Mouse (Mus musculus) stomach, embryonic 14.5 days (tissue): ENCODE results near the gene Pla2g16. TPM values are rescaled to one million over a fixed set of nuclear protein-coding genes. Genes with fewer than 3 reads are reported as not detected.

Source experiments
- ATAC-seq: fragments of 200-750 bp; cut with Nextera tagmentation; 2 replicates; pipeline ENCODE4 v1.8.0; 2017; ENCODE audit warnings: low read depth, moderate TSS enrichment; ENCODE audit not compliant: insufficient number of reproducible peaks, insufficient read depth, low FRiP score
- H3K27ac ChIP-seq: fragments of 300-500 bp; sonication (generic); 2 replicates; pipeline ENCODE4 v1.5.1; 2014; ENCODE audit warnings: mild to moderate bottlenecking, low read length, moderate library complexity, mixed read lengths
- H3K27me3 ChIP-seq: fragments of 300-500 bp; sonication (generic); 2 replicates; pipeline ENCODE4 v1.6.1; 2014; ENCODE audit warnings: low read length, control low read depth, mixed read lengths; ENCODE audit not compliant: control insufficient read depth, insufficient read depth
- H3K36me3 ChIP-seq: fragments of 300-500 bp; sonication (generic); 2 replicates; pipeline ENCODE4 v1.6.1; 2014; ENCODE audit warnings: mild to moderate bottlenecking, control low read depth, low read length, moderate library complexity, mixed read lengths; ENCODE audit not compliant: control insufficient read depth, insufficient read depth
- H3K4me1 ChIP-seq: fragments of 300-500 bp; sonication (generic); 2 replicates; pipeline ENCODE4 v1.6.1; 2014; ENCODE audit warnings: low read length, control low read depth, mixed read lengths; ENCODE audit not compliant: control insufficient read depth, insufficient read depth
- H3K4me2 ChIP-seq: fragments of 300-500 bp; sonication (generic); replicated peaks from 2 replicates; pipeline ENCODE4 v1.6.1; 2014; ENCODE audit warnings: low read depth, low read length, control low read depth
- H3K4me3 ChIP-seq: fragments of 300-500 bp; sonication (generic); 2 replicates; pipeline ENCODE4 v1.5.1; 2014; ENCODE audit warnings: low read depth, low read length, control low read depth
- H3K9ac ChIP-seq: fragments of 300-500 bp; sonication (generic); replicated peaks from 2 replicates; pipeline ENCODE4 v1.6.1; 2014; ENCODE audit warnings: low read depth, mild to moderate bottlenecking, control low read depth, low read length, moderate library complexity, mixed read lengths
- H3K9me3 ChIP-seq: fragments of 300-500 bp; sonication (generic); 2 replicates; pipeline ENCODE4 v1.6.1; 2016; ENCODE audit warnings: low read depth, low read length, control low read depth; ENCODE audit not compliant: control insufficient read depth
- WGBS: fragments of 180-500 bp; shearing (Covaris S2); extraction: QIAGEN DNeasy Blood & Tissue Kit; methylation state at CpG from one replicate; pipeline ENCODE4 v1.1.7; 2014; 5-methylcytosine and 5-hydroxymethylcytosine counted together
- polyA plus RNA-seq: library from polyadenylated mRNA; unstranded; fragments of >200 nt; fragmentation: Nextera tagmentation; extraction: Ambion mirVana; gene quantifications from 2 replicates; pipeline ENCODE4 v1.2.1, GENCODE M21; 2014

The Pla2g16 gene
- polyA plus RNA-seq, 1 experiment from 2014 or later: 8.1 TPM

GRCm38 (mm10) chr19:7568364-7568763, 11.1 kb downstream of the Pla2g16 start:
- Histone ChIP-seq H3K9ac (no peak overlapping the region), H3K36me3 (no peaks in the 10 kb centered on the region), H3K27ac (no peak overlapping the region), H3K4me3 (no peak overlapping the region), H3K27me3 (no peaks in the 10 kb centered on the region), H3K9me3 (no peaks in the 10 kb centered on the region), H3K4me1 (no peaks in the 10 kb centered on the region), H3K4me2 (no peak overlapping the region)
- WGBS: 47% methylated on average over 3 of the region's 3 CpGs
- no peak for ATAC-seq

GRCm38 (mm10) chr19:7569650-7570049, 12.4 kb downstream of the Pla2g16 start:
- Histone ChIP-seq H3K9ac (no peak overlapping the region), H3K4me1 (no peaks in the 10 kb centered on the region), H3K4me3 (no peak overlapping the region), H3K9me3 (no peaks in the 10 kb centered on the region), H3K36me3 (no peaks in the 10 kb centered on the region), H3K4me2 (no peak overlapping the region), H3K27me3 (no peaks in the 10 kb centered on the region), H3K27ac (no peak overlapping the region)
- ATAC-seq: no peak
- WGBS: 82% methylated on average over 5 of the region's 5 CpGs

- no peak for ATAC-seq
- whole genome bisulfite sequencing: 77% methylated on average over 1 of the region's 1 CpGs
- Histone ChIP-seq H3K36me3 (no peaks in the 10 kb centered on the region), H3K4me1 (no peaks in the 10 kb centered on the region), H3K9me3 (no peaks in the 10 kb centered on the region), H3K9ac (no peak overlapping the region), H3K4me2 (no peak overlapping the region), H3K27me3 (no peaks in the 10 kb centered on the region), H3K4me3 (no peak overlapping the region), H3K27ac (no peak overlapping the region)
Measured at GRCm38 (mm10) chr19:7576180-7576579, 18.9 kb downstream of the Pla2g16 start.

- H3K36me3 ChIP-seq: no peaks in the 10 kb centered on the region
- H3K27me3 ChIP-seq: no peaks in the 10 kb centered on the region
- 78% methylated on average over 3 of the region's 3 CpGs for WGBS
- no peak overlapping the region for H3K9ac ChIP-seq
- no peak overlapping the region for H3K4me3 ChIP-seq
- H3K9me3 ChIP-seq: no peaks in the 10 kb centered on the region
- no peak overlapping the region for H3K27ac ChIP-seq
- no peak for ATAC-seq
- H3K4me2 ChIP-seq: no peak overlapping the region
- no peaks in the 10 kb centered on the region for H3K4me1 ChIP-seq
Measured at GRCm38 (mm10) chr19:7577710-7578109, 20.5 kb downstream of the Pla2g16 start.

GRCm38 (mm10) chr19:7581042-7581441, 23.8 kb downstream of the Pla2g16 start:
- H3K4me1 ChIP-seq: no peaks in the 10 kb centered on the region
- no peaks in the 10 kb centered on the region for H3K36me3 ChIP-seq
- no peak overlapping the region for H3K4me3 ChIP-seq
- H3K9ac ChIP-seq: no peak overlapping the region
- H3K27me3 ChIP-seq: no peaks in the 10 kb centered on the region
- no peak overlapping the region for H3K4me2 ChIP-seq
- peak; percentile 87 for ATAC-seq
- no peaks in the 10 kb centered on the region for H3K9me3 ChIP-seq
- 39% methylated on average over 5 of the region's 5 CpGs for WGBS
- H3K27ac ChIP-seq: no peak overlapping the region

GRCm38 (mm10) chr19:7583101-7583500, 25.8 kb downstream of the Pla2g16 start:
- no peak for ATAC-seq
- Histone ChIP-seq H3K9me3 (no peaks in the 10 kb centered on the region), H3K9ac (no peak overlapping the region), H3K27me3 (no peaks in the 10 kb centered on the region), H3K4me1 (no peaks in the 10 kb centered on the region), H3K4me2 (no peak overlapping the region), H3K27ac (no peak overlapping the region), H3K36me3 (no peaks in the 10 kb centered on the region), H3K4me3 (no peak overlapping the region)
- WGBS: 58% methylated on average over 7 of the region's 7 CpGs

GRCm38 (mm10) chr19:7583599-7583998, 26.3 kb downstream of the Pla2g16 start:
- WGBS: 61% methylated on average over 3 of the region's 3 CpGs
- no peak for ATAC-seq

GRCm38 (mm10) chr19:7585279-7585678, 28.0 kb downstream of the Pla2g16 start:
- H3K4me3 ChIP-seq: no peak overlapping the region
- no peak for ATAC-seq
- H3K4me1 ChIP-seq: no peaks in the 10 kb centered on the region
- H3K27me3 ChIP-seq: no peaks in the 10 kb centered on the region
- no peaks in the 10 kb centered on the region for H3K36me3 ChIP-seq
- WGBS: 89% methylated on average over 8 of the region's 8 CpGs
- no peak overlapping the region for H3K9ac ChIP-seq
- no peak overlapping the region for H3K27ac ChIP-seq
- no peaks in the 10 kb centered on the region for H3K9me3 ChIP-seq
- H3K4me2 ChIP-seq: no peak overlapping the region

More at GRCm38 (mm10) chr19:7583599-7583998, 26.3 kb downstream of the Pla2g16 start:
- Histone ChIP-seq H3K27ac (no peak overlapping the region), H3K4me1 (no peaks in the 10 kb centered on the region), H3K36me3 (no peaks in the 10 kb centered on the region), H3K4me2 (no peak overlapping the region), H3K4me3 (no peak overlapping the region), H3K9me3 (no peaks in the 10 kb centered on the region), H3K27me3 (no peaks in the 10 kb centered on the region), H3K9ac (no peak overlapping the region)

- H3K4me1 ChIP-seq: no peaks in the 10 kb centered on the region
- 92% methylated on average over 6 of the region's 6 CpGs for WGBS
- H3K4me2 ChIP-seq: no peak overlapping the region
- no peak for ATAC-seq
- H3K4me3 ChIP-seq: no peak overlapping the region
- no peak overlapping the region for H3K27ac ChIP-seq
- no peaks in the 10 kb centered on the region for H3K27me3 ChIP-seq
- H3K36me3 ChIP-seq: no peaks in the 10 kb centered on the region
- H3K9me3 ChIP-seq: no peaks in the 10 kb centered on the region
- no peak overlapping the region for H3K9ac ChIP-seq
Measured at GRCm38 (mm10) chr19:7585764-7586163, 28.5 kb downstream of the Pla2g16 start.
